Mouse (Mus musculus): Measurements from ENCODE around the gene Gm20219.
"Not testable (repeated sequence)": the region's sequence is repeated elsewhere in the genome, so short reads cannot be mapped to it uniquely, and the experiment has no call there.

The Gm20219 gene

DNA sequence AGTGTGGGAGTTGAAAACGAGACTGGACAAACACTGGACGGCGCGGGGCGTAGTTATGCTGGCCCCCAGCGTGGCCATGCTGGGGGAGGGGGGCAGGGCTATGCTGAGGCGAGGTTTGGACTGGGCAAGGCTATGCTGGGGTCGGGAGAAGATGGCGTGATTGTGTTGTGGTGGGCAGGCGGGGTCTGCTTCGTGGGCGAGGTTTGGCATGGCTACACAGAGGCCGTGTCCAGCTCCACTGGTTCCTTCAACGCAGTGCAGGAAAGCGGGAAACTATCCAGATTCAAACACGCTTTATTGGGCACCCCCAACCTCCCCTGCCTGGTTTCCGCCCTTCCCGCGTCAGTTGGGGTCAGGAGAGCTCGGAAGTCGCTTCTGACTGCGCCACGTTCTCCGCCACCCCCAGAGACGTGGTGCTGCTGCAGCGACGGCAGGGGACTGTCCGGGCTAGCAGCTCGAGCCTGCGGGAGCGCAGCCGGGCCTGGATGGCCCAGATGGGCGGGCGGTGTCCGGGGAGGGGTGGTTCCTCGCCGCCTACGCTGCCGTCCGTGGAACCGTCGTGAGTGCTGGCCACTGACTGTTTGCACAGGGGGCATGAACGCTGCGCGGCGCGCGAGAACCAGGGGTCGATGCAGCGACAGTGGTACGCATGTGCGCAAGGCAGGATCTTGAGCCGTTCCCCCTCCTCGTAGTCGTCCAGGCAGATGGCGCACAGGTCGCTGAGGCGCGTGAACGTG, 43.0 kb downstream of the Gm20219 start:
- no peak for DNase-seq

DNA sequence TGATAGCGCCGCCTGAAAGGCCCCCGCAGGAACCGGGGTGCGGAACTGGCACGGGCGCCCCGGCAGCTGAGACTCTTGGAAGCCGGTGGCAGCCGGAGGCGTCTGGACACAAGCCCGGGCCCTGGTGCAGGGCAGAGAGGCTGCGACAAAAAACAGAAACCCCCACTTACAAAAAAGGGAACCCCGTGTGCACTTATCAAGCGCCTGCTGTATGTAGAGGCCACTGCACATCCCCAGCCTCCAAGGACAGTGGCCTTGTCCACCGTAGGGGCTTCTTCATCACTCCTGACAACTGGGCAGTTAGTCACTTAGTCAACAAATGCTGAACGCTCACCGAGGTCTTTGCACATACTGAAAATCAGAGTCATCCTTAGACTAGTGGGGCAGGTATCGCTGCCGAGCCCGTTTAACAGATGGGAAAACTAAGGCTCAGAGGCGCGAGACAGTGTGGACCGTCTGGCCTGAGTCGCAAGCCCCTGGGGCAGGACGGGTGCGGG, 43.7 kb downstream of the Gm20219 start:
- no peak for DNase-seq

DNA sequence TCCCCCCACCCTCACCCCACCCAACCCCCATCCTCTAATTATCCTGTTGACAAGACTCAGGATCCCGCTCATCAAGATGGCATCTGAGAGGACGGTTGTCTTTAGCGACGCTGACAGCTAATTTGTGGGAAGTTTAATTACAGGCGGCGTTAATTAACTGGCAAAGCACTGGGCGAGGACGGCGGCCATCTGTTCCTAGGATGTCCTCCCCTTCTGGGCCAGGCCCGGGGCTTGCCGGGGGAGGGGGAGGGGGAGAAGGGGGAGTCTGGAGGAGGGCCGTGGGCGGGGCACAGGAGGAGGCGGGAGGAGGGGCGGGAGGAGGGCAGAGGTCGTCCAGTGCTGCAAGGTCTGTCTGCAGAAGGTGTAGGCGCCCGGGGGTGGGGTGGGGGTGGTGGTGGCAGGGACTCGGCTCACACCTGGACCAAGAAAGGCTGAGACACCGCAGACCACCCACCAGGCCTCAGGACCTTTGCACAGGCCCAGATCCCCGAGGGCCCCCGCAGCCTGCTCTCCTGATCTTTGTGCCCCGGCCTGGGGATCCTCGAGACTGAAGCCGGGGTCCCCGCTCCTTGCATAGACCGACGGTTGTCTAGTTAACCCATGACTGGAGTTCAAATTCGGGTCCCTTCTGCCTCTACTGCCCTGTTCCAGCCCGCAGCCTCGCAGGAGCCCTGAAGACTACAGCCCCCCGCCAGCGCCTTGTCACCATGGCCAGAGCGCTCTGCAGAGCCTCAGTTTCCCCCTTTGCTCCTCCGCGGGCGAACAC, 44.3 kb downstream of the Gm20219 start:
- DNase-seq = no peak

DNA sequence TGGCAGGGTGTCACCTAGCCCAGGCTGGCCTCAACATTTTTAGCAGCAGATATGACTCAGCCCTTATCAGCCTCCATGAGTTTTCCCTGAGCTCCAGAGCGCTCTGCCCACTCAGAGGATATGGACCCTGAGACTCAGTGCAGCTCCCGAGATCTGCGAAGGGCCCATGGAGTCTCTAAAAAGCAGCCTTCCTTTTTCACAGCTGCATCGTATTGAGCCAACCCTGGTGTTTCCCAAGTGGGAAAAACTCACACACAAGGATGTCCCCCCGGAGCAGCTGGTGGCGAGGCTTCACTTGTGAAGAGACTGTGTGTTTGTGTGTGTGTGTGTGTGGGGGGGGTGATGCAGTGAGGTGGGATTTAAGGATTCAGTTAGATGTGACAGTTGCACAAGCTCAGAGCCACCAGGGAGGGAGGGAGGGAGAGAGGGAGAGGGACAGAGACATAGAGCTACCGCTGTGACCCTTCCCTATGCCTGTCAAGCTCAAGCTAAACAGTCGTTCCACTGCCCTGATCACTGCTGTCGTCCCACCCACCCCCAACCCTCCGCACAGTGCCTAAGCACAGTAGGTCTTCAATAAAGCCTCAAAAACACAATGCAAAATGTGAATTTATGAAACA, 45.1 kb downstream of the Gm20219 start:
- DNase-seq = no peak

DNA sequence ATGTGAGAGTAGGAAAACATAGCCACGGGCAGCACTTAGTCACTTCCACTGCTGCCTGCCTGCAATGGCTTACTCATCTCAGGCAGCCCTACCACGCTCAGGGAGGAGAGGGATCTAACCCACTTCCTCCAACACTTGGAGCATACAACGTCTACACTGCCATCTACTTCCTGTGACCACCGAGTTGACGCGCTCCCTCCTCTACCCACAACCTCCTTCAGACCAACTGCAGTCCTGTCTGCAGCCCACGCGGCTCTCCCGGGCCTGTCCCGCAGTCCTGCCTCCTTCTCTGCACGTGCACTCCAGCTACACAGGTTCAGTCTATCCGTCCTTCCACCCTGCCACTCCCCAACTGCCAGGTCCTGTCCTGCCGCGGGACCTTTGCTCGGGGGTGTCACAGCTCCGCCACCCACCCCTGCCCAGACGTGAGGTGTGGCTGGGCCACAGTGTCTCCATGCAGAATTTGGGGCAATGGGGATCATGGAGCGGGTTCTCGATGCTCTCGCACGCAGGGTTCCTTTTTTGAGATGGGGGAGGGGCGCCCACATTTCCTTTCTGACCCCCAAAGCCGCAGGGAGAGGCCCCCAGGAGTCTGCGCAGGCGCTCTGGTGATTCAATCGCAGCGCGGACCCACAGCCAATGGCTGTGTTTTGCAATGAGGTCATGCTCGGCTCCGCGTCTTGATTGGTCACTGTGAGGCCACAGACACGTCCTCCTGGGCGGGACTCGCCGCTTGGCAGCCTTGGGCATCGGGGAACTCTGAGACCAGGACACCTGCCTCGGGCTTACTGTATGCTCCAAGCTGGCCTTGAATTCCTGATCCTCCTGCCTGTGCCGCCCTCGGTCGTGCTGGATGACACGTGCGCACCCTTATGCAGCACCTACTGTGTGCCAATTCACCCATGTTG, 46.8 kb downstream of the Gm20219 start:
- peak; percentile 92 for DNase-seq

DNA sequence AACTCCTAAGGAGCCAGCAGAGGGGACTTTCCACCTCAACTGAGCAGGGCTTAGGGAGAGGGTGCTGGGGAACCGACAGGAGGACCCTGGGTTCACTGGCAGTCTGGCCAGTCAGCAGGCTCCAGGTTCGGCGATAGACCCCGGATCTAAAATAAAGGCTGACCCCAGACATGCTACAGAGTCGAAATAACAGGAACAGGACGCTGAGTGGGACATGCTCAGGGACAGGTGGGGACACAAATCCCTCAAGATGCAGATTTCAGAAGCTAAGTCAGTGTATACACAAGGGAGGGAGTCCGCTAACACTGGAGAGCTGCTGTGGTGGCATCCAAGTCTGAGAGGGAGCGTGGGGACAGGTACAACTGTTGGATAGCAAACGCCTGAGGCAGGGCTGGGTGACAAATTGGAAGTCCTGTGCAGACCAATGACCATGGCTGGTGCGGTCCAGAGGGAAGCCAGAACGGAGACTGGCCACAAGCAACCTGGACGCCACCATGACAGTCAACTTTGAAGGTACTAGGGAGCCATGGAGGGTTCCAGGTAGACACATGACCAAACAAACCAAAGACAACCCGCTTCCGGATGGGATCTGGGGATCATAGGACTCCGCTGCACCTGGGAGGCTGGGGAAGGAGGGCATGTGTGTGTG, 47.6 kb downstream of the Gm20219 start:
- no peak for DNase-seq

DNA sequence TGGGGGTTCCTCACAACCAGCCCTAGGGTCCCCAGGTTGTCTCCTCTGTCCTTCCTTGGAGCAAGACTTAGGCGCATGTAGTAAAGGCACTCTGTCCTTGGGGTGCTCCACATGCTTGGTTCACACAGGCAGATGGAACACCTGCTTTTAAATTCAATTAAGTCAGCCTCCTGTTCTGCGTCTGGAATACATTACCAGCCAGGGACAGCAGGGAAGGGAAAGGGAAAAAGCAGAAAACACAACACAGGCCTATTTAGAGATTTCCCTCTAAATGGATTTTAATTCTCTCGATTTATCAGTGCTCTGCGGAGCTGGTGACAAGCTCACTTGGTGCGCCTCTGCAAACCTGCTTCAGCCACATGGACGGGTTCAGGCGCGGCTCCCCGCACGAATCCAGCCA, 48.8 kb downstream of the Gm20219 start:
- DNase-seq = no peak

DNA sequence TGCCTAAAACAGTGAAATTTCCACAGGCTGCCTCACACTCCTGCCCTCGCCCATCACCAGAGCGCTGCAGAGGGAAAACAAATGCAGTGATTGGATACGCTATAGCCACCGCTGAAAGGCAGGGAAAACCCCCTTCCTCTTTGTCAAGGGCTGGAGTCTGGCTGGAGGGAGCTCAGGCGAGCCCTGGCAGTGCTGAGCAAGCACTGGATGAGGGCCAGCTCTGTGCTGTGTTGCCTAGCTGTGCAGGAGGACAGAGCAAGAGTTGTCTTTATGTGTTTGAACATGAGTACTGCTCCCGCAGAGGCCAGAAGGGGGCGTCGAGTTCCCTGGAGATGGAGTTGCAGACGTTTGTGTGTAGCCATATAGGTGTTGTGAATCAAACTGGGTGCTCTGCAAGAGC, 51.7 kb downstream of the Gm20219 start:
- DNase-seq = no peak

DNA sequence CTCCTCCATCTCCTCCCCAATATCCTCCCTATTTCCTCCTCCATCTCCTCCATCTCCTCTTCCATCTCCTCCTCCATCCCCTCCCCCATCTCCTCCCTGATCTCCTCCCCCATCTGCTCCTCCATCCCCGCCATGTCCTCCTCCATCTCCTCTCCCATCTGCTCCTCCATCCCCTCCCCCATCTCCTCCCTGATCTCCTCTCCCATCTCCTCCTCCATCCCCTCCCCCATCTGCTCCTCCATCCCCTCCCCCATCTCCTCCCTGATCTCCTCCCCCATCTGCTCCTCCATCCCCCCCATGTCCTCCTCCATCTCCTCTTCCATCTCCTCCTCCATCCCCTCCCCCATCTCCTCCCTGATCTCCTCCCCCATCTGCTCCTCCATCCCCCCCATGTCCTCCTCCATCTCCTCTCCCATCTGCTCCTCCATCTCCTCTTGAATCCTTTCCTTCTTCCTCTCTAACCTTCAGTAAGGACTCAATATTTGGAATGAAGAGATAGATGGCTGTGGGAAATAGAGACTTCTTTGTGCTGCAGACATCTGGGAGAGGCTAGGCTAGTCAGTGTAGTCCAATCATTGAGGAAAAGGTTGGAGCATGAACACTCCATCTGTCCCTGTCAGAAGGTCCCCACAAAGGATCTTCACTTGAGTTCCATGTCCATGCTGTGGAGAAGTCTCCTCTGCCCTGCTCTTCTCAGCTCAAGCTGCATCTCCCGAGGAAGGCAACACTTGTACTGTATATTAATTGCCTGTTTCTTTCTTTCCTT, 52.4 kb downstream of the Gm20219 start:
- DNase-seq = not testable (repeated sequence)
